Mouse (Mus musculus): ENCODE data around the gene Mip. TPM values are rescaled to one million over a fixed set of nuclear protein-coding genes. Genes with fewer than 3 reads are reported as not detected.
"Not testable (repeated sequence)": the region's sequence is repeated elsewhere in the genome, so short reads cannot be mapped to it uniquely, and the experiment has no call there.

Mip gene
- polyA plus RNA-seq, 1 experiment from 2014 or later: not detected

DNA sequence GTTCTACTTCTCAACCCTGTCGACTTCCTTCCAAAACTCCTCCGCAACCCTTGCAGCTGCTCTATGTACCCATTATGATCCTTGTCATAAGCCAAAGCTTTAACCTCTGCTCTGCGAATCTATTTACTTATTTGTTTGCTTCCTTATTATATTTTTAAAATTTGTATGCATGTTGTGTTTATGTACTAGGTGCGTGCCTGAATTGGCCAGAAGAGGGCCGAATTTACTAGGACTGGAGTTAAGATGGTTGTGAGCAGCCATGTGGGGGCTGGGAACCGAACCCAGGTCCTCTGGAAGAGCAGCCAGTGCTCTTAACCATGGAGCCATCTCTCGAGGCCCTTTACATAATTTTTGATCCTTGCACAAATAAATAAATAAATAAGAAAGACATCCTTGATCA lies 45.2 kb downstream of the Mip start:
- ATAC-seq (ENCODE audit: low FRiP score, low TSS enrichment) (no peak), DNase-seq (ENCODE audit: low spot score) (no peak)
- no peaks in the 10 kb centered on the region; the same call in 1 of the 2 replicates for H3K4me1 ChIP-seq (replicated peaks; ENCODE audit: control insufficient read depth, insufficient read depth)
- no peaks in the 10 kb centered on the region for H3K9me3 ChIP-seq (ENCODE audit: control insufficient read depth, low read length)
- H3K36me3 ChIP-seq (ENCODE audit: control insufficient read depth, insufficient read depth, low read length): no peaks in the 10 kb centered on the region
- WGBS: 35% methylated on average over 7 of the region's 7 CpGs
- H3K27ac ChIP-seq (replicated peaks): peak overlapping the region; percentile 85
- H3K4me3 ChIP-seq (ENCODE audit: low read depth, low read length): peak overlapping the region; percentile 84
- H3K27me3 ChIP-seq (ENCODE audit: control insufficient read depth, insufficient read depth, low read length): no peaks in the 10 kb centered on the region
- TF ChIP-seq EP300 (optimal IDR thresholded peaks at IDR 0.05): no peak
- peak; percentile 38 for TF ChIP-seq CTCF (IDR thresholded peaks at IDR 0.05; ENCODE audit: low read depth)
- peak overlapping the region; percentile 64 for H3K4me2 ChIP-seq (replicated peaks; ENCODE audit: low read depth)
- H3K9ac ChIP-seq (ENCODE audit: low read length): peak overlapping the region; percentile 76

DNA sequence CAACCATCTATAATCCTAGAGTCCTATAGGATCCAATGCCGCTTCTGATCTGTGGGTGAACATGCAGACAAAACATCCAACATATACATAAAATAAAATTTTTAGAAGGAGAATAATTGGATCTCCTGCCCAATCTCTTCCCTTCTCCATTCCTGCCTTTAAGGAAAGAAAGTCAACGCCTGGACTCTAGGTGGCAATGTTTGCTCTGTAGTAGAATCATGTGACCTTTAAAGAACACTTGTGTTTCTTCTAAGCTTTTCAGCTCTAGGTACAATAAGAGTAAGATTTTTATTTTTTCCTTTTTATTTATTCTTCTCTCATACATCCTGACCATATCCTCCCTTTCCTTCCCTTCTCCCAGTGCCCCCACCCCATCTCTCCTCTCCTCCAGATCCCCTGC lies 46.2 kb downstream of the Mip start:
- 58% methylated on average over 2 of the region's 2 CpGs for WGBS
- no peak overlapping the region for H3K27ac ChIP-seq (replicated peaks)
- no peak for DNase-seq (ENCODE audit: low spot score)
- H3K4me2 ChIP-seq (replicated peaks; ENCODE audit: low read depth): 0 out of 2 replicates have a peak overlapping the region, but pooled peaks have one; percentile 15
- ATAC-seq (ENCODE audit: low FRiP score, low TSS enrichment): no peak
- H3K4me1 ChIP-seq (replicated peaks; ENCODE audit: control insufficient read depth, insufficient read depth): no peaks in the 10 kb centered on the region; the same call in 1 of the 2 replicates
- H3K27me3 ChIP-seq (ENCODE audit: control insufficient read depth, insufficient read depth, low read length): no peaks in the 10 kb centered on the region
- TF ChIP-seq EP300 (optimal IDR thresholded peaks at IDR 0.05) (no peak), CTCF (IDR thresholded peaks at IDR 0.05; ENCODE audit: low read depth) (peak; percentile 70)
- no peak overlapping the region for H3K9ac ChIP-seq (ENCODE audit: low read length)
- H3K9me3 ChIP-seq (ENCODE audit: control insufficient read depth, low read length): no peaks in the 10 kb centered on the region
- H3K36me3 ChIP-seq (ENCODE audit: control insufficient read depth, insufficient read depth, low read length): peaks cover 5% of the 10 kb centered on the region; the same call in 1 of the 2 replicates
- no peak overlapping the region for H3K4me3 ChIP-seq (ENCODE audit: low read depth, low read length)

DNA sequence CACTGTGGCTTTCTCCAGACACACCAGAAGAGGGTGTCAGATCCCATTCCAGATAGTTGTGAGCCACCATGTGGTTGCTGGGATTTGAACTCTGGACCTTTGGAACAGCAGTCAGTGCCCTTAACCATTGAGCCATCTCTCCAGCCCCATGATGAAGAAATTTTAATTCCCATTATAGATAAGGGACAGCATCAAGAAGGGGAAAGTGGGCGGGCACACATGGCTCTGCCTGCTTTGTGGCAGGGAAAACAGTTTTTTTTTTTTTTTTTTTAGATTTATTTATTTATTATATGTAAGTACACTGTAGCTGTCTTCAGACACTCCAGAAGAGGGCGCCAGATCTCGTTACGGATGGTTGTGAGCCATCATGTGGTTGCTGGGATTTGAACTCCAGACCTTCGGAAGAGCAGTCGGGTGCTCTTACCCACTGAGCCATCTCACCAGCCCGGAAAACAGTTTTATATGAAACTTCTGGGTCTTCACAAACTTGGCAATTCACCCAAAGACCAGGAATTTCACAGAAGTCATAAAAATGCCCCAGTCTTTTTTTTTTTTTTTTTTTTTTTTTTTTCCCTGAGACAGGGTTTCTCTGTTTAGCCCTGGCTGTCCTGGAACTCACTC lies 47.3 kb downstream of the Mip start:
- H3K27ac ChIP-seq (replicated peaks); ATAC-seq (ENCODE audit: low FRiP score, low TSS enrichment); DNase-seq (ENCODE audit: low spot score); H3K4me2 ChIP-seq (replicated peaks; ENCODE audit: low read depth); H3K4me1 ChIP-seq (replicated peaks; ENCODE audit: control insufficient read depth, insufficient read depth); H3K27me3 ChIP-seq (ENCODE audit: control insufficient read depth, insufficient read depth, low read length); H3K9me3 ChIP-seq (ENCODE audit: control insufficient read depth, low read length); H3K4me3 ChIP-seq (ENCODE audit: low read depth, low read length); H3K9ac ChIP-seq (ENCODE audit: low read length); H3K36me3 ChIP-seq (ENCODE audit: control insufficient read depth, insufficient read depth, low read length): not testable (repeated sequence)
- WGBS: 87% methylated on average over 4 of the region's 7 CpGs

DNA sequence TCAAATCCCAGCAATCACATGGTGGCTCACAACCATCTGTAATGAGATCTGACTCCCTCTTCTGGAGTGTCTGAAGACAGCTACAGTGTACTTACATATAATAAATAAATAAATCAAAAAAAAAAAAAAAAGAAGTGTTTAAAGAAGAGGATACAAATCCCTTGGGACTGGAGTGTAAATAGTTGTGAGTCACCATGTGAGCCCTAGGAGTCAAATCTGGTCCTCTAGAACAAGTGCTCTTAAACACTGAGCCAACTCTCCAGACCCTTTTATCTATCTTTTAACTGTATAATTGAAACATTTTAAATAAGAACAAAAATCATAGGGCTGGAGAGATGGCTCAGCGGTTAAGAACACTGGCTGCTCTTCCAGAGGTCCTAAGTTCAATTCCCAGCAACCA lies 49.7 kb downstream of the Mip start:
- not testable (repeated sequence) for H3K36me3 ChIP-seq (ENCODE audit: control insufficient read depth, insufficient read depth, low read length); H3K9ac ChIP-seq (ENCODE audit: low read length); DNase-seq (ENCODE audit: low spot score); H3K9me3 ChIP-seq (ENCODE audit: control insufficient read depth, low read length); H3K4me3 ChIP-seq (ENCODE audit: low read depth, low read length); H3K27me3 ChIP-seq (ENCODE audit: control insufficient read depth, insufficient read depth, low read length); H3K4me1 ChIP-seq (replicated peaks; ENCODE audit: control insufficient read depth, insufficient read depth); H3K27ac ChIP-seq (replicated peaks); H3K4me2 ChIP-seq (replicated peaks; ENCODE audit: low read depth); ATAC-seq (ENCODE audit: low FRiP score, low TSS enrichment)
- 100% methylated on average over 1 of the region's 1 CpGs for WGBS

DNA sequence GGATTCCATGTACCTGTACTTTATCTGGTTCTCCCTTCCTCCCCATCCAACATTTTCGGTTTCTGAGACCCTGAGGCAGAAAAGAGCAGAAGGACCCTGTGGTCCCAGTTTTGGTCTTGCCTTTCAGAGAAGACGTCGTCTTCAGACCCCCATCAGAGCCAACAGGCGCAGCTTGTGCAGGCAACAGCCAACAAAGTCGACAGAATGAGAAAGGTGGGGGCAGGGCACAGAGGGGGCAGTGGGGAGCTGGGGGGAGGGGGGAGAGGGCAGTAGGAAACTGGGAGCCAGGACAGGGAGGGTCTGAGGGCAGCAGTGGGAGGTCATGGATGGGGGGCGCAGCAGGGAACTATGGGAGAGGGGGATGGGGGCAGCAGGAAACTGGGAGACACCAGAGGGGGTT lies 52.5 kb downstream of the Mip start:
- no peaks in the 10 kb centered on the region for H3K4me1 ChIP-seq (replicated peaks; ENCODE audit: control insufficient read depth, insufficient read depth)
- no peak overlapping the region for H3K27ac ChIP-seq (replicated peaks)
- peaks cover 18% of the 10 kb centered on the region for H3K36me3 ChIP-seq (ENCODE audit: control insufficient read depth, insufficient read depth, low read length)
- 64% methylated on average over 6 of the region's 6 CpGs for WGBS
- no peak for TF ChIP-seq CTCF (IDR thresholded peaks at IDR 0.05; ENCODE audit: low read depth)
- no peak for TF ChIP-seq EP300 (optimal IDR thresholded peaks at IDR 0.05)
- DNase-seq (ENCODE audit: low spot score) (no peak), ATAC-seq (ENCODE audit: low FRiP score, low TSS enrichment) (no peak)
- no peak overlapping the region for H3K4me2 ChIP-seq (replicated peaks; ENCODE audit: low read depth)
- H3K9me3 ChIP-seq (ENCODE audit: control insufficient read depth, low read length): no peaks in the 10 kb centered on the region
- H3K27me3 ChIP-seq (ENCODE audit: control insufficient read depth, insufficient read depth, low read length): no peaks in the 10 kb centered on the region
- H3K9ac ChIP-seq (ENCODE audit: low read length): no peak overlapping the region
- no peak overlapping the region for H3K4me3 ChIP-seq (ENCODE audit: low read depth, low read length)

DNA sequence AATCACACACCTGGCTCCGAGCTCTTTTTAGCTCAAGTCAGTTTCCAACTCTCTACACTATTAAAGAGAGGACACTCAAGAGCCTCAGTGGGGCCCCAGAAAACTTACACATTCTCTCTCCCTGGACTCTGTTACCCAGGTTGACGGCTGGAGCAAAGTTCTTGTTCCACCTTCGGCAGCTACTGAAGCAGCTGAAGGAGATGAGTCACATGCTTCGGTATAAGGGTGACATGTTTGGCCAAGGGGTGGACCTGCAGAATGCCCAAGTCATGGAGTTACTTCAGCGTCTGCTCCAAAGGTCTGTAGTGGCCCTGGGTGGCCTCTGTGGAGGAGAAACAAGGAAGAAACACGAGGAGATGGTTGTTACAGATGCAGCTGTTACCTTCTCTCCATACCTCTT lies 55.3 kb downstream of the Mip start:
- no peaks in the 10 kb centered on the region for H3K9me3 ChIP-seq (ENCODE audit: control insufficient read depth, low read length)
- TF ChIP-seq CTCF (IDR thresholded peaks at IDR 0.05; ENCODE audit: low read depth) (no peak), EP300 (optimal IDR thresholded peaks at IDR 0.05) (no peak)
- DNase-seq (ENCODE audit: low spot score) (peak; percentile 56), ATAC-seq (ENCODE audit: low FRiP score, low TSS enrichment) (peak; percentile 84)
- H3K27ac ChIP-seq (replicated peaks): no peak overlapping the region
- no peak overlapping the region for H3K9ac ChIP-seq (ENCODE audit: low read length)
- 76% methylated on average over 6 of the region's 6 CpGs for WGBS
- H3K4me3 ChIP-seq (ENCODE audit: low read depth, low read length): no peak overlapping the region
- peaks cover 32% of the 10 kb centered on the region for H3K36me3 ChIP-seq (ENCODE audit: control insufficient read depth, insufficient read depth, low read length)
- H3K4me1 ChIP-seq (replicated peaks; ENCODE audit: control insufficient read depth, insufficient read depth): no peaks in the 10 kb centered on the region
- no peaks in the 10 kb centered on the region for H3K27me3 ChIP-seq (ENCODE audit: control insufficient read depth, insufficient read depth, low read length)
- no peak overlapping the region for H3K4me2 ChIP-seq (replicated peaks; ENCODE audit: low read depth)

Other genes starting within 250 kb of the Mip start
- gene Hsd17b6, start 218.2 kb upstream of the Mip start, polyA plus RNA-seq (2015; fragmentation: Nextera tagmentation; extraction: Ambion mirVana): 5.0 and 5.7 TPM in 2 replicates
- gene Prim1, start 210.7 kb upstream of the Mip start, polyA plus RNA-seq (2015; fragmentation: Nextera tagmentation; extraction: Ambion mirVana): 27.3 and 27.4 TPM in 2 replicates
- 618 and 628 TPM in 2 replicates for gene Naca, start 190.3 kb upstream of the Mip start, polyA plus RNA-seq (2015; fragmentation: Nextera tagmentation; extraction: Ambion mirVana)
- 297 and 316 TPM in 2 replicates for gene Ptges3, start 166.9 kb upstream of the Mip start, polyA plus RNA-seq (2015; fragmentation: Nextera tagmentation; extraction: Ambion mirVana)
- 2,044 and 2,075 TPM in 2 replicates for gene Atp5b, start 142.6 kb upstream of the Mip start, polyA plus RNA-seq (2015; fragmentation: Nextera tagmentation; extraction: Ambion mirVana)
- gene Baz2a, start 134.3 kb upstream of the Mip start, polyA plus RNA-seq (2015; fragmentation: Nextera tagmentation; extraction: Ambion mirVana): 5.5 and 7.9 TPM in 2 replicates
- 15.5 and 17.0 TPM in 2 replicates for gene Rbms2, start 45.5 kb upstream of the Mip start, polyA plus RNA-seq (2015; fragmentation: Nextera tagmentation; extraction: Ambion mirVana)
- gene Gls2, start 31.4 kb upstream of the Mip start, polyA plus RNA-seq (2015; fragmentation: Nextera tagmentation; extraction: Ambion mirVana): 0.53 and 0.64 TPM in 2 replicates
- 25.6 and 26.1 TPM in 2 replicates for gene Spryd4, start 14.0 kb upstream of the Mip start, polyA plus RNA-seq (2015; fragmentation: Nextera tagmentation; extraction: Ambion mirVana)
- 8.9 and 10.5 TPM in 2 replicates for gene Timeless, start 6.2 kb downstream of the Mip start, polyA plus RNA-seq (2015; fragmentation: Nextera tagmentation; extraction: Ambion mirVana)
- gene Apon, start 28.3 kb downstream of the Mip start, polyA plus RNA-seq (2015; fragmentation: Nextera tagmentation; extraction: Ambion mirVana): 0.13 TPM in 1 of 2 replicates, not detected in the other
- 1.1 and 2.5 TPM in 2 replicates for gene Apof, start 42.8 kb downstream of the Mip start, polyA plus RNA-seq (2015; fragmentation: Nextera tagmentation; extraction: Ambion mirVana)
- gene Stat2, start 44.7 kb downstream of the Mip start, polyA plus RNA-seq (2015; fragmentation: Nextera tagmentation; extraction: Ambion mirVana): 7.8 and 8.6 TPM in 2 replicates
- 0.33 and 0.35 TPM in 2 replicates for gene Il23a, start 72.9 kb downstream of the Mip start, polyA plus RNA-seq (2015; fragmentation: Nextera tagmentation; extraction: Ambion mirVana)
- gene Pan2, start 77.5 kb downstream of the Mip start, polyA plus RNA-seq (2015; fragmentation: Nextera tagmentation; extraction: Ambion mirVana): 12.6 and 14.1 TPM in 2 replicates
- 214 and 218 TPM in 2 replicates for gene Cnpy2, start 96.6 kb downstream of the Mip start, polyA plus RNA-seq (2015; fragmentation: Nextera tagmentation; extraction: Ambion mirVana)
- 152 and 158 TPM in 2 replicates for gene Cs, start 111.9 kb downstream of the Mip start, polyA plus RNA-seq (2015; fragmentation: Nextera tagmentation; extraction: Ambion mirVana)
- gene Coq10a, start 143.2 kb downstream of the Mip start, polyA plus RNA-seq (2015; fragmentation: Nextera tagmentation; extraction: Ambion mirVana): 12.9 and 13.8 TPM in 2 replicates
- 2.9 and 4.3 TPM in 2 replicates for gene Ankrd52, start 151.3 kb downstream of the Mip start, polyA plus RNA-seq (2015; fragmentation: Nextera tagmentation; extraction: Ambion mirVana)
- gene Slc39a5, start 175.4 kb downstream of the Mip start, polyA plus RNA-seq (2015; fragmentation: Nextera tagmentation; extraction: Ambion mirVana): 0.75 and 0.76 TPM in 2 replicates
- gene Nabp2, start 185.7 kb downstream of the Mip start, polyA plus RNA-seq (2015; fragmentation: Nextera tagmentation; extraction: Ambion mirVana): 53.5 and 54.4 TPM in 2 replicates
- gene Rnf41, start 185.8 kb downstream of the Mip start, polyA plus RNA-seq (2015; fragmentation: Nextera tagmentation; extraction: Ambion mirVana): 18.9 and 20.1 TPM in 2 replicates
- 21.4 and 26.6 TPM in 2 replicates for gene Smarcc2, start 233.4 kb downstream of the Mip start, polyA plus RNA-seq (2015; fragmentation: Nextera tagmentation; extraction: Ambion mirVana)

All from stomach, postnatal 0 days (tissue).